Mouse (Mus musculus) midbrain, postnatal 0 days (tissue): ENCODE measurements around the gene Tcp1. TPM values are rescaled to one million over a fixed set of nuclear protein-coding genes. Genes with fewer than 3 reads are reported as not detected.

Source experiments
- ATAC-seq: fragments of 200-750 bp; cut with Nextera tagmentation; 2 replicates; pipeline ENCODE4 v1.8.0; 2017; ENCODE audit warnings: moderate number of reproducible peaks, mild to moderate bottlenecking, moderate TSS enrichment, moderate library complexity; ENCODE audit not compliant: low FRiP score
- DNase-seq: peaks from one replicate; pipeline ENCODE4 v3.0.0-alpha.2; 2015; ENCODE audit warnings: low spot score
- H3K27ac ChIP-seq: fragments of 300-500 bp; sonication (generic); 2 replicates; pipeline ENCODE4 v1.5.1; 2014; ENCODE audit warnings: low read depth, mild to moderate bottlenecking, low read length, mixed read lengths
- H3K27me3 ChIP-seq: fragments of 300-500 bp; sonication (generic); 2 replicates; pipeline ENCODE4 v1.6.1; 2014; ENCODE audit warnings: low read length, control low read depth, mixed read lengths; ENCODE audit not compliant: insufficient read depth
- H3K36me3 ChIP-seq: fragments of 300-500 bp; sonication (generic); 2 replicates; pipeline ENCODE4 v1.6.1; 2014; ENCODE audit warnings: low read length, control low read depth, mixed read lengths; ENCODE audit not compliant: insufficient read depth
- H3K4me1 ChIP-seq: fragments of 300-500 bp; sonication (generic); 2 replicates; pipeline ENCODE4 v1.6.1; 2014; ENCODE audit warnings: mild to moderate bottlenecking, control low read depth, antibody characterized with exemption, low read length, mixed read lengths; ENCODE audit not compliant: insufficient read depth
- H3K4me2 ChIP-seq: fragments of 300-500 bp; sonication (generic); 2 replicates; pipeline ENCODE4 v1.6.1; 2014; ENCODE audit warnings: low read depth, mild to moderate bottlenecking, low read length, mixed read lengths; ENCODE audit not compliant: poor library complexity, severe bottlenecking
- H3K4me3 ChIP-seq: fragments of 300-500 bp; sonication (generic); 2 replicates; pipeline ENCODE4 v1.5.1; 2014; ENCODE audit warnings: low read depth, mild to moderate bottlenecking, low read length, moderate library complexity
- H3K9ac ChIP-seq: fragments of 300-500 bp; sonication (generic); replicated peaks from 2 replicates; pipeline ENCODE4 v1.6.1; 2014; ENCODE audit warnings: mild to moderate bottlenecking, low read length, moderate library complexity, mixed read lengths; ENCODE audit not compliant: poor library complexity, severe bottlenecking
- H3K9me3 ChIP-seq: fragments of 300-500 bp; sonication (generic); 2 replicates; pipeline ENCODE4 v1.6.1; 2016; ENCODE audit warnings: low read length, control low read depth
- CTCF ChIP-seq: IDR thresholded peaks from 2 replicates; pipeline ENCODE4 v1.5.1; 2016; ENCODE audit warnings: antibody characterized with exemption, mild to moderate bottlenecking
- WGBS: fragments of 180-500 bp; shearing (Covaris S2); extraction: QIAGEN DNeasy Blood & Tissue Kit; methylation state at CpG from one replicate; pipeline ENCODE4 v1.1.7; 2014; 5-methylcytosine and 5-hydroxymethylcytosine counted together
- polyA plus RNA-seq: library from polyadenylated mRNA; unstranded; fragments of >200 nt; fragmentation: Nextera tagmentation; extraction: Ambion mirVana; gene quantifications from 2 replicates; pipeline ENCODE4 v1.2.1, GENCODE M21; 2015
- total RNA-seq: library from RNA; depleted of rRNA; stranded (reverse); fragments of >200 nt; gene quantifications from 2 replicates; pipeline ENCODE4 v1.2.3, GENCODE M21; 2014; rRNA removed

Tcp1 gene
- total RNA-seq: 330 and 377 TPM in 2 replicates
- 330 and 375 TPM in 2 replicates for polyA plus RNA-seq

DNA sequence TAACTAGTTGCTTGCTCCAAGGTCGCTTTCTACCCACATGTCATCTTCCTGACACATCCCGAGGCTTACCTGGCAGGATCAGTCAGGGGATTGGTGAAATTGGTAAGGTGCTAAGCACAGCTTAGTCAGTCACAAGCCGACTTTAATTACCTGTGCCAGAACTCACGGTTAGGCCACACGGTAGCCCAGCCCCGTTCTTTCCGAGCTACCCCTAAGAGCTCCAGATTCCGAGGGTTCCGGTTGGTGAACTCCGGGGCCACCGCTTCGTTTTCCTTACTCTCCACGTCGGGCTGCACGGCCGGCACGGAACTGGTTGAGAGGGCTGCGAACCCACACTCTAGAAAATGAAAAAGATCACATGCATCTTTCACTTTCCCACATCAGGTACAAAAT is at the start of gene Tcp1:
Gene Tcp1, plus strand, starts transcription at position 214 of the 393 bp plus-strand sequence.
- no peak for TF ChIP-seq CTCF
- no peaks in the 10 kb centered on the region for H3K27me3 ChIP-seq
- no peaks in the 10 kb centered on the region for H3K4me1 ChIP-seq
- DNase-seq (no peak), ATAC-seq (peak; percentile 14)
- H3K4me3 ChIP-seq: peak within 1 kb of the TSS; percentile 71
- H3K4me2 ChIP-seq: peak within 1 kb of the TSS; percentile 82
- peak within 1 kb of the TSS; percentile 90 for H3K9ac ChIP-seq
- H3K36me3 ChIP-seq: peaks cover 30% of the 10 kb centered on the region
- WGBS: under 1% methylated on average over 18 of the region's 18 CpGs
- H3K27ac ChIP-seq: peak within 1 kb of the TSS; percentile 88
- no peaks in the 10 kb centered on the region for H3K9me3 ChIP-seq

DNA sequence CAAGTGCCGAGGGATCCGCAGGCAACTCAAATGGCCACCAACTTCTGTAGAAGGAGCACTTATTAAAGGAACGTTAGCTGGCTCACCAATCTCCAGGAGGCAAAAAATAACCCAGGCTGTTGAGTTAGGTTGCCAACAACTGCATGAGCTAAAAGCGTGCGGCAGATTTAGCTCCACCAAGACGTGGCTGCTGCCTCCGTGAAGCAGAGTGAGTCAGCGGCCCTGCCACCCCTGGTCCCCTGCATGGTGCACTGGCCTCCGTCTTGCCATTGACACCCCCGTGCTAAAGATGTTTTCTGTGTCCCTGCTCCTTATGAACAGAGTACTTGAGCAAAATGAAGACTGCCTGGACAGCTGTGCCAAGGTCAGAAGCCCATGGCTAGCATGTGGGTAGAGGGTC is 48.6 kb upstream of the Tcp1 start:
- no peak overlapping the region for H3K4me3 ChIP-seq
- no peak for TF ChIP-seq CTCF
- H3K4me1 ChIP-seq: no peaks in the 10 kb centered on the region
- H3K4me2 ChIP-seq: no peak overlapping the region
- WGBS: 87% methylated on average over 10 of the region's 10 CpGs
- no peak overlapping the region for H3K27ac ChIP-seq
- no peak for DNase-seq
- no peaks in the 10 kb centered on the region for H3K9me3 ChIP-seq
- H3K36me3 ChIP-seq: no peaks in the 10 kb centered on the region
- no peaks in the 10 kb centered on the region for H3K27me3 ChIP-seq
- no peak overlapping the region for H3K9ac ChIP-seq
- no peak for ATAC-seq

DNA sequence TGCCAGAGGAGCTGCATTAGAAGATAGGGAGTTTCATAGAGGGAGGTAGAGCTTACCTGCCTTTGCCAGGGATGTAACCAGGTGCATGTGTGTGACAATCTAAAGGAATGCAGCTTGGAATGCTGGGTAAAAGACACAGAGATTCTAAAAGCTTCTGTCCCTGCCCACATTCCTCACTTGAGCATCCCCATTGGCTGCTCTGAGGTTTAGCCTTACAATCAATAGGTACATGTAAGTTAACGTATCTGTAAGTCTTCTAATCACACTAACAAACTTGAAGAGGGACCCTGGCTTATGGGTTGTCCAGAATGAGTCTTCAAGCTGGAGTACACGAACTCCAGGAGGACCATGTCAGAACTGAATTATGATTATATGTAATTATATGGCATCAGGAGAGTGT is 47.5 kb upstream of the Tcp1 start, which contains the start of gene Mas1:
Gene Mas1, minus strand, starts transcription at position 101 of the 400 bp plus-strand sequence.
- Histone ChIP-seq H3K4me2 (no peak within 1 kb of the TSS), H3K9ac (no peak within 1 kb of the TSS), H3K27ac (no peak within 1 kb of the TSS), H3K27me3 (no peaks in the 10 kb centered on the region), H3K4me1 (no peaks in the 10 kb centered on the region), H3K4me3 (no peak within 1 kb of the TSS), H3K9me3 (no peaks in the 10 kb centered on the region), H3K36me3 (no peaks in the 10 kb centered on the region)
- 68% methylated on average over 2 of the region's 2 CpGs for WGBS
- ATAC-seq (no peak), DNase-seq (no peak)
- no peak for TF ChIP-seq CTCF

DNA sequence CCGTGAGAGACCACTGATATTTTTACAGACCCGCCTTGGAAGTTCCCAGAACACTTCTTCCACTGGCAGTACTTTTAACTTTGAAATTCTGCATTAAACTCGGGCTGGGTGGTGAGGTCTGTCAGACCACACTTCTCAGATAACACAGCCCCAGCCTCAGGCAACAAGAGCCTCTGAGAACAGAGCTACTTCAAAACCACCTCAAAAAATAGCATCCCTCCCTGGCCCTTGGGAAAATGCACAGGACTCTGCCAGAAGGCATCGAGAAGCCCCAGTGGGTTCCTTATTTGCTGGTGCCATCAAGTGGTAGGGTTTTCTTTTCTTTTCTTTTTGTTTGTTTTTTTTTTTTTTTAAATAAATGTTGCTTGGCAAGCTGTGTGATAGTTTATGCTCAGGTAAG is 46.9 kb upstream of the Tcp1 start:
- Histone ChIP-seq H3K9me3 (no peaks in the 10 kb centered on the region), H3K27ac (no peak overlapping the region), H3K4me3 (no peak overlapping the region), H3K27me3 (no peaks in the 10 kb centered on the region), H3K4me1 (no peaks in the 10 kb centered on the region), H3K36me3 (no peaks in the 10 kb centered on the region), H3K9ac (no peak overlapping the region), H3K4me2 (no peak overlapping the region)
- no peak for ATAC-seq
- no peak for TF ChIP-seq CTCF
- 51% methylated on average over 4 of the region's 4 CpGs for WGBS
- DNase-seq: no peak

DNA sequence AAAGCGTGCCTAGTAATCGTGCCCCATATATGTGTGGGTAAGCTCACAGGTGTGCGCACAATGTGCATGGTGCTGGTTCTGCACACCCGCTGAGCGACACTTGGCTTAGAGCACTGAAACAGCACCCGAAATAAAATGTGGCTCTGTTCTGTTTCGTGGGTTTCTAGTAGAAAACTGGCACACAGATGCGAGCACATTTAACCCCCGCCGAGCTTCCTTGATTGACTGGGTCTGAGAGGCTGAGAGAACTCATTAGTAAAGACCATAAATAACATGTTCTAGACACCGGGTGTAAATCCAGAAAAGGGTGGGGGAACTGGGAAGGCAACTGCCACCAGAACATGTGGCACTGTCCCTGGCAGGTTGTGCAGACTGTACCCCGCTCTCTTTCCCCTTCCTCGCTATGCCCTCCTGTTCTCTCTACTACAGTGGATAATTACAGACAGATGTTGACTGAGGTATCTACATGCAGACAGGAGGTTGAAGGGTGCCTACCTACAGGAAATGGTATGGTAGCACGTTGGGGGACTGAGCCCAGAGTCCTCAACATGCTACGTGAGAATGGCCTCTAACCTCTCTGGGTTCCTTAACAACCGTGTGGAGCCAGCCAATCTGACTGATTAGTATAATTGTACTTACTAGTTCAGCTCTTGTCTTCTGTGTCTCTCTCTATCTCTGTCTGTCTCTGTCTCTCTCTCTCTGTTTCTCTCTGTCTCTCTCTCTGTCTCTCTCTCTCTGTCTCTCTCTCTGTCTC is 43.0 kb upstream of the Tcp1 start:
- TF ChIP-seq CTCF: no peak
- WGBS: 77% methylated on average over 16 of the region's 16 CpGs
- H3K36me3 ChIP-seq: no peaks in the 10 kb centered on the region
- no peak overlapping the region for H3K27ac ChIP-seq
- no peaks in the 10 kb centered on the region for H3K9me3 ChIP-seq
- ATAC-seq (no peak), DNase-seq (peak; percentile 17)
- no peak overlapping the region for H3K4me3 ChIP-seq
- H3K27me3 ChIP-seq: no peaks in the 10 kb centered on the region
- H3K9ac ChIP-seq: no peak overlapping the region
- H3K4me2 ChIP-seq: no peak overlapping the region
- H3K4me1 ChIP-seq: no peaks in the 10 kb centered on the region

DNA sequence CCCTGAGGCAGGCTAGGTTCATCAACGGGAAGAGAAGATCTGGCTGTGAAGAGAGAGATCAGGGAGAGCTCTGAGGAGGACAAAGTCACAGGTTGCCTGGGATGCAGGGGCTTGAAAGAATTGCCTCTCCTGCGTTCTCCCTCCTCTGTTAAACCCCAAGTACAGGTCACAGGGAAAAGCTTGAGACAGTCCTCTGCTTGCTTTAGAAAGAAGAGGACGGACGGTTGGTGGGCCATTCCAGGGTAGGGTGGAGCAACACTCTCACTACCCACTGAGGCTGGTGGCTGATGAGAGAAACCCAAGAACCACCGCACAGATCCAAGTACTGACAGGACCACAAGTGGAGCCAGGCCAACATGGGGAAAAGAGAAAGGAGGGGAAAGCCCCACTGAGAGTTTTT is 39.8 kb upstream of the Tcp1 start, which contains the start of gene Mrgprh:
Gene Mrgprh, plus strand, starts transcription at position 301 of the 400 bp plus-strand sequence.
- Histone ChIP-seq H3K36me3 (no peaks in the 10 kb centered on the region), H3K27ac (no peak within 1 kb of the TSS), H3K4me2 (no peak within 1 kb of the TSS), H3K9me3 (no peaks in the 10 kb centered on the region), H3K4me1 (no peaks in the 10 kb centered on the region), H3K4me3 (no peak within 1 kb of the TSS), H3K27me3 (no peaks in the 10 kb centered on the region), H3K9ac (no peak within 1 kb of the TSS)
- no peak for TF ChIP-seq CTCF
- DNase-seq: no peak
- WGBS: 84% methylated on average over 5 of the region's 5 CpGs
- ATAC-seq: no peak
